Mouse (Mus musculus) adrenal gland (tissue): ENCODE measurements around the gene Ociad2.
"Not testable (repeated sequence)": the region's sequence is repeated elsewhere in the genome, so short reads cannot be mapped to it uniquely, and the experiment has no call there.

Experiments used
- intact Hi-C: fragments of 180-260 bp; cut with DNase I; formaldehyde crosslinking; loops from one replicate; pipeline ENCODE4 v1.15.1; 2025

Ociad2 gene

GRCm38 (mm10) chr5:73355393-73355792 lies 14.6 kb upstream of the Ociad2 start:
- intact Hi-C loops, result no loop called here

GRCm38 (mm10) chr5:73353978-73354377 lies 13.2 kb upstream of the Ociad2 start:
- intact Hi-C loops, result no loop called here

GRCm38 (mm10) chr5:73353519-73353918 lies 12.7 kb upstream of the Ociad2 start:
- intact Hi-C loops, result no loop called here

GRCm38 (mm10) chr5:73351796-73352195 lies 11.0 kb upstream of the Ociad2 start:
- intact Hi-C loops, result no loop called here

- intact Hi-C loops, result no loop called here
These were observed 8.7 kb upstream of the Ociad2 start for GRCm38 (mm10) chr5:73349514-73349913.

GRCm38 (mm10) chr5:73345254-73345653 lies 4.4 kb upstream of the Ociad2 start:
- intact Hi-C loops, result no loop called here

- intact Hi-C loops, result no loop called here
These were observed 3.5 kb upstream of the Ociad2 start for GRCm38 (mm10) chr5:73344310-73344709.

GRCm38 (mm10) chr5:73342701-73343355 lies 2.0 kb upstream of the Ociad2 start:
- intact Hi-C loops, result no loop called here

- intact Hi-C loops, result no loop called here
These were observed 777 bp downstream of the Ociad2 start for GRCm38 (mm10) chr5:73339779-73340722.

- intact Hi-C loops, result no loop called here
These were observed 2.0 kb downstream of the Ociad2 start for GRCm38 (mm10) chr5:73338832-73339163.

- intact Hi-C loops, result no loop called here
These were observed 2.6 kb downstream of the Ociad2 start for GRCm38 (mm10) chr5:73337961-73338831.

- intact Hi-C loops, result no loop called here
These were observed 4.4 kb downstream of the Ociad2 start for GRCm38 (mm10) chr5:73336448-73336847.

- intact Hi-C loops, result no loop called here
These were observed 9.8 kb downstream of the Ociad2 start for GRCm38 (mm10) chr5:73331002-73331401.

- intact Hi-C loops, result loop anchor here (5.0 kb wide), 1 partner anchor 53 kb away; no protein-coding TSS in a partner anchor
These were observed 16.2 kb downstream of the Ociad2 start for GRCm38 (mm10) chr5:73324526-73325170.

GRCm38 (mm10) chr5:73323602-73324001 lies 17.2 kb downstream of the Ociad2 start:
- intact Hi-C loops, result no loop called here

- intact Hi-C loops, result not testable (repeated sequence)
These were observed 18.1 kb downstream of the Ociad2 start for GRCm38 (mm10) chr5:73322684-73323083.

- intact Hi-C loops, result loop anchor here (5.0 kb wide), 1 partner anchor 63 kb away; no protein-coding TSS in a partner anchor
These were observed 21.5 kb downstream of the Ociad2 start for GRCm38 (mm10) chr5:73319306-73319705.

- intact Hi-C loops, result loop anchor here (5.0 kb wide), 1 partner anchor 68 kb away; no protein-coding TSS in a partner anchor
These were observed 26.2 kb downstream of the Ociad2 start for GRCm38 (mm10) chr5:73314654-73315053.

GRCm38 (mm10) chr5:73313591-73313990 lies 27.2 kb downstream of the Ociad2 start:
- intact Hi-C loops, result no loop called here

GRCm38 (mm10) chr5:73311458-73311857 lies 29.4 kb downstream of the Ociad2 start:
- intact Hi-C loops, result no loop called here

- intact Hi-C loops, result no loop called here
These were observed 30.4 kb downstream of the Ociad2 start for GRCm38 (mm10) chr5:73310401-73310800.
